Mouse (Mus musculus) forebrain, embryonic 15.5 days (tissue): Measurements from ENCODE around the gene Krr1. TPM values are rescaled to one million over a fixed set of nuclear protein-coding genes. Genes with fewer than 3 reads are reported as not detected.
"Not testable (repeated sequence)": the region's sequence is repeated elsewhere in the genome, so short reads cannot be mapped to it uniquely, and the experiment has no call there.

ENCODE experiments used
- ATAC-seq: fragments of 200-750 bp; cut with Nextera tagmentation; replicated peaks from 2 replicates; pipeline ENCODE4 v1.8.0; 2017; ENCODE audit warnings: mild to moderate bottlenecking, moderate TSS enrichment, moderate library complexity
- H3K27ac ChIP-seq: fragments of 300-500 bp; sonication (generic); replicated peaks from 2 replicates; pipeline ENCODE4 v1.5.1; 2015; ENCODE audit warnings: mild to moderate bottlenecking, inconsistent platforms
- H3K27me3 ChIP-seq: fragments of 300-500 bp; sonication (generic); 2 replicates; pipeline ENCODE4 v1.6.1; 2015; ENCODE audit warnings: inconsistent platforms
- H3K36me3 ChIP-seq: fragments of 300-500 bp; sonication (generic); 2 replicates; pipeline ENCODE4 v1.6.1; 2015; ENCODE audit warnings: mild to moderate bottlenecking, inconsistent platforms
- H3K4me1 ChIP-seq: fragments of 300-500 bp; sonication (generic); 2 replicates; pipeline ENCODE4 v1.6.1; 2015; ENCODE audit warnings: inconsistent platforms
- H3K4me2 ChIP-seq: fragments of 300-500 bp; sonication (generic); replicated peaks from 2 replicates; pipeline ENCODE4 v1.6.1; 2015; ENCODE audit warnings: mild to moderate bottlenecking, inconsistent platforms
- H3K4me3 ChIP-seq: fragments of 300-500 bp; sonication (generic); 2 replicates; pipeline ENCODE4 v1.5.1; 2015; ENCODE audit warnings: mild to moderate bottlenecking, inconsistent platforms
- H3K9ac ChIP-seq: fragments of 300-500 bp; sonication (generic); replicated peaks from 2 replicates; pipeline ENCODE4 v1.6.1; 2015; ENCODE audit warnings: mild to moderate bottlenecking, inconsistent platforms
- H3K9me3 ChIP-seq: fragments of 300-500 bp; sonication (generic); 2 replicates; pipeline ENCODE4 v1.6.1; 2016; ENCODE audit warnings: inconsistent platforms
- WGBS: fragments of 180-500 bp; shearing (Covaris S2); methylation state at CpG from one replicate; pipeline ENCODE4 v1.1.7; 2015; ENCODE audit warnings: mixed read lengths; 5-methylcytosine and 5-hydroxymethylcytosine counted together
- polyA plus RNA-seq: library from polyadenylated mRNA; unstranded; fragments of >200 nt; fragmentation: Nextera tagmentation; extraction: Ambion mirVana; gene quantifications from 2 replicates; pipeline ENCODE4 v1.2.1, GENCODE M21; 2015

Gene Krr1
- polyA plus RNA-seq, 1 experiment from 2014 or later, result 51.1 TPM

GRCm38 (mm10) chr10:111995803-111996548 is 23.5 kb downstream of the Krr1 start:
- Histone ChIP-seq H3K36me3 (no peaks in the 10 kb centered on the region), H3K4me3 (no peak overlapping the region), H3K4me1 (no peaks in the 10 kb centered on the region), H3K27me3 (no peaks in the 10 kb centered on the region), H3K9me3 (no peaks in the 10 kb centered on the region), H3K4me2 (no peak overlapping the region), H3K9ac (no peak overlapping the region), H3K27ac (no peak overlapping the region)
- 89% methylated on average over 11 of the region's 11 CpGs for WGBS
- ATAC-seq, result no peak

GRCm38 (mm10) chr10:111996549-111996904 is 24.1 kb downstream of the Krr1 start:
- no peak overlapping the region for H3K4me2 ChIP-seq
- no peak overlapping the region for H3K4me3 ChIP-seq
- H3K9me3 ChIP-seq, result no peaks in the 10 kb centered on the region
- no peak for ATAC-seq
- WGBS, result 92% methylated on average over 7 of the region's 7 CpGs
- no peak overlapping the region for H3K27ac ChIP-seq
- H3K27me3 ChIP-seq, result no peaks in the 10 kb centered on the region
- no peaks in the 10 kb centered on the region for H3K36me3 ChIP-seq
- H3K9ac ChIP-seq, result no peak overlapping the region
- H3K4me1 ChIP-seq, result no peaks in the 10 kb centered on the region

- Histone ChIP-seq H3K9ac (no peak overlapping the region), H3K27me3 (no peaks in the 10 kb centered on the region), H3K36me3 (no peaks in the 10 kb centered on the region), H3K4me1 (no peaks in the 10 kb centered on the region), H3K9me3 (no peaks in the 10 kb centered on the region), H3K27ac (no peak overlapping the region), H3K4me3 (no peak overlapping the region), H3K4me2 (no peak overlapping the region)
- no peak for ATAC-seq
- WGBS, result 85% methylated on average over 8 of the region's 8 CpGs
Measured at GRCm38 (mm10) chr10:111996911-111997347, 24.5 kb downstream of the Krr1 start.

- no peaks in the 10 kb centered on the region for H3K4me1 ChIP-seq
- H3K36me3 ChIP-seq, result no peaks in the 10 kb centered on the region
- ATAC-seq, result no peak
- H3K27ac ChIP-seq, result no peak overlapping the region
- no peak overlapping the region for H3K9ac ChIP-seq
- H3K27me3 ChIP-seq, result no peaks in the 10 kb centered on the region
- no peak overlapping the region for H3K4me2 ChIP-seq
- H3K9me3 ChIP-seq, result no peaks in the 10 kb centered on the region
- no peak overlapping the region for H3K4me3 ChIP-seq
Measured at GRCm38 (mm10) chr10:111997671-111998070, 25.2 kb downstream of the Krr1 start.

GRCm38 (mm10) chr10:111999765-112000164 is 27.3 kb downstream of the Krr1 start:
- no peaks in the 10 kb centered on the region for H3K9me3 ChIP-seq
- H3K4me1 ChIP-seq, result no peaks in the 10 kb centered on the region
- no peak for ATAC-seq
- H3K4me3 ChIP-seq, result no peak overlapping the region
- H3K27ac ChIP-seq, result no peak overlapping the region
- no peaks in the 10 kb centered on the region for H3K27me3 ChIP-seq
- no peaks in the 10 kb centered on the region for H3K36me3 ChIP-seq
- no peak overlapping the region for H3K4me2 ChIP-seq
- 59% methylated on average over 3 of the region's 3 CpGs for WGBS
- no peak overlapping the region for H3K9ac ChIP-seq

- 91% methylated on average over 5 of the region's 5 CpGs for WGBS
- H3K4me1 ChIP-seq, result no peaks in the 10 kb centered on the region
- ATAC-seq, result no peak
- H3K4me2 ChIP-seq, result no peak overlapping the region
- no peak overlapping the region for H3K9ac ChIP-seq
- H3K9me3 ChIP-seq, result no peaks in the 10 kb centered on the region
- H3K4me3 ChIP-seq, result no peak overlapping the region
- H3K27me3 ChIP-seq, result no peaks in the 10 kb centered on the region
- no peaks in the 10 kb centered on the region for H3K36me3 ChIP-seq
- H3K27ac ChIP-seq, result no peak overlapping the region
Measured at GRCm38 (mm10) chr10:112000568-112000967, 28.1 kb downstream of the Krr1 start.

GRCm38 (mm10) chr10:112001350-112001749 is 28.9 kb downstream of the Krr1 start:
- H3K9ac ChIP-seq, result no peak overlapping the region
- no peak overlapping the region for H3K27ac ChIP-seq
- H3K4me3 ChIP-seq, result no peak overlapping the region
- WGBS, result 96% methylated on average over 2 of the region's 2 CpGs
- ATAC-seq, result no peak
- no peaks in the 10 kb centered on the region for H3K27me3 ChIP-seq
- no peak overlapping the region for H3K4me2 ChIP-seq
- no peaks in the 10 kb centered on the region for H3K9me3 ChIP-seq
- no peaks in the 10 kb centered on the region for H3K4me1 ChIP-seq
- H3K36me3 ChIP-seq, result no peaks in the 10 kb centered on the region

- ATAC-seq, result no peak
- H3K4me1 ChIP-seq, result no peaks in the 10 kb centered on the region
- H3K9me3 ChIP-seq, result no peaks in the 10 kb centered on the region
- H3K27ac ChIP-seq, result no peak overlapping the region
- H3K9ac ChIP-seq, result no peak overlapping the region
- no peak overlapping the region for H3K4me2 ChIP-seq
- no peak overlapping the region for H3K4me3 ChIP-seq
- H3K27me3 ChIP-seq, result no peaks in the 10 kb centered on the region
- 90% methylated on average over 9 of the region's 9 CpGs for WGBS
- H3K36me3 ChIP-seq, result no peaks in the 10 kb centered on the region
Measured at GRCm38 (mm10) chr10:112001756-112002520, 29.5 kb downstream of the Krr1 start.

GRCm38 (mm10) chr10:112002544-112003215 is 30.2 kb downstream of the Krr1 start, which contains the start of gene Glipr1:
TSS of gene Glipr1 (minus strand) at chr10:112002631.
- Histone ChIP-seq H3K36me3 (no peaks in the 10 kb centered on the region), H3K9me3 (no peaks in the 10 kb centered on the region), H3K4me1 (no peaks in the 10 kb centered on the region), H3K9ac (no peak within 1 kb of the TSS), H3K27me3 (no peaks in the 10 kb centered on the region), H3K4me2 (no peak within 1 kb of the TSS), H3K27ac (no peak within 1 kb of the TSS), H3K4me3 (no peak within 1 kb of the TSS)
- ATAC-seq, result no peak
- 78% methylated on average over 9 of the region's 9 CpGs for WGBS

- not testable (repeated sequence) for H3K27me3 ChIP-seq, H3K36me3 ChIP-seq, ATAC-seq, H3K4me1 ChIP-seq, H3K9me3 ChIP-seq, H3K9ac ChIP-seq, H3K4me2 ChIP-seq, H3K27ac ChIP-seq, H3K4me3 ChIP-seq
- 86% methylated on average over 1 of the region's 1 CpGs for WGBS
Measured at GRCm38 (mm10) chr10:112009511-112009910, 37.0 kb downstream of the Krr1 start.

GRCm38 (mm10) chr10:112023585-112023984 is 51.1 kb downstream of the Krr1 start:
- Histone ChIP-seq H3K4me3 (no peak overlapping the region), H3K9me3 (no peaks in the 10 kb centered on the region), H3K9ac (no peak overlapping the region), H3K4me2 (no peak overlapping the region), H3K27ac (no peak overlapping the region), H3K27me3 (no peaks in the 10 kb centered on the region), H3K36me3 (no peaks in the 10 kb centered on the region), H3K4me1 (no peaks in the 10 kb centered on the region)
- no peak for ATAC-seq
- WGBS, result 83% methylated on average over 2 of the region's 2 CpGs

GRCm38 (mm10) chr10:112028689-112029088 is 56.2 kb downstream of the Krr1 start:
- H3K9me3 ChIP-seq, H3K4me3 ChIP-seq, ATAC-seq, H3K36me3 ChIP-seq, H3K9ac ChIP-seq, H3K27ac ChIP-seq, H3K4me2 ChIP-seq, H3K27me3 ChIP-seq, H3K4me1 ChIP-seq: not testable (repeated sequence)
- 57% methylated on average over 3 of the region's 3 CpGs for WGBS
